In the genomic region with DNA sequence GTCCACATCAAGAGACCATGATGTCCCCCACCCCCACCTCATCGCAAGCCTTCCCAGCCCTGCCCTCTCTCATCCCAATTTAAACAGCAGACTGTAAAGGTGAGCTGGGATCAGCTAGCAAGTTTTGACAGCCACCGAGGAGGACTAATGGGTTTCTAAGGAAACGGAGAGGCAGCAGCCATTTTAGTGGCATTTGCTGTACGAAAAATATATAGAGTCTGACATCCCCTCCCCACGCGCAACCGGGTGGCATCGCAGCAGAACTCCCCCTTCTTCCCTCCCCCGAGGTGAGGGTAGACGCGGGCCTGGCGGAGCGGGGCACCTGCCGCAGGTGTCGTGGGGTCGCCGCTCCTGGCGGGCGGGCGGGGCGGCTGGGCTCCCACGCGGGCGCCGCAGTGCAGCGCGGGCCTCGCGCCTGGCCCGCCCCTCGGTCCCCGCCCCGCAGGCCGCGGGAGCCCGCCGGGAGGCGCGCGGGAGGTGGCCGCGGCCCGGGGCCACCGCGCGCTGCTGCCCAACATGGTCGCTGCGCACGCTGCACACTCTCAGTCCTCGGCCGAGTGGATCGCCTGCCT, we compare ENCODE assay signal across 8 mouse cellular contexts. TPM values are rescaled to one million over a fixed set of nuclear protein-coding genes. Genes with fewer than 3 reads are reported as not detected.
DNase-seq lines count a peak whose midpoint lies in the region; ATAC-seq and TF ChIP-seq lines count a peak whose summit lies in the region.

A gene (plus strand): TSS at position 470 of the 572 bp plus-strand sequence.

- H3K4me3 ChIP-seq in lung, adult 2 months (replicated peaks; ENCODE audit: extremely low read depth, low read depth, low read length): peak within 1 kb of the TSS; percentile 51
- H3K4me3 ChIP-seq in embryonic facial prominence, embryonic 13.5 days: peak within 1 kb of the TSS; percentile 67
- H3K4me3 ChIP-seq in limb, embryonic 15.5 days: peak within 1 kb of the TSS; percentile 58
- peak within 1 kb of the TSS; percentile 58 for H3K4me3 ChIP-seq in stomach, embryonic 15.5 days (replicated peaks)

- peaks cover 51% of the 10 kb centered on the region for H3K27me3 ChIP-seq in embryonic facial prominence, embryonic 13.5 days
- H3K27me3 ChIP-seq in limb, embryonic 15.5 days: peaks cover 14% of the 10 kb centered on the region; the same call in 1 of the 2 replicates
- no peaks in the 10 kb centered on the region for H3K27me3 ChIP-seq in stomach, embryonic 15.5 days (replicated peaks)

- H3K36me3 ChIP-seq in embryonic facial prominence, embryonic 13.5 days: no peaks in the 10 kb centered on the region
- H3K36me3 ChIP-seq in limb, embryonic 15.5 days: no peaks in the 10 kb centered on the region
- no peaks in the 10 kb centered on the region for H3K36me3 ChIP-seq in stomach, embryonic 15.5 days

- H3K4me2 ChIP-seq in embryonic facial prominence, embryonic 13.5 days: peak within 1 kb of the TSS; percentile 100
- H3K4me2 ChIP-seq in limb, embryonic 15.5 days: peak within 1 kb of the TSS; percentile 97
- peak within 1 kb of the TSS; percentile 99 for H3K4me2 ChIP-seq in stomach, embryonic 15.5 days

- H3K27ac ChIP-seq in embryonic facial prominence, embryonic 13.5 days: no peak within 1 kb of the TSS
- no peak within 1 kb of the TSS for H3K27ac ChIP-seq in limb, embryonic 15.5 days
- no peak within 1 kb of the TSS for H3K27ac ChIP-seq in stomach, embryonic 15.5 days

- no peak for TF ChIP-seq POLR2A in lung, adult 2 months (IDR thresholded peaks at IDR 0.05; ENCODE audit: borderline replicate concordance, extremely low read depth, low read depth, low read length)

- ATAC-seq in embryonic facial prominence, embryonic 13.5 days (ENCODE audit: insufficient number of reproducible peaks, insufficient read depth, low FRiP score, low TSS enrichment, low read depth): 0 out of 2 replicates have a peak, but pooled peaks have one; percentile 32
- no peak for ATAC-seq in limb, embryonic 15.5 days (ENCODE audit: insufficient number of reproducible peaks, low FRiP score, low TSS enrichment, low read depth)
- peak; percentile 47 for ATAC-seq in stomach, embryonic 15.5 days (ENCODE audit: insufficient read depth, low FRiP score, low read depth)

- H3K9me3 ChIP-seq in embryonic facial prominence, embryonic 13.5 days: no peaks in the 10 kb centered on the region
- H3K9me3 ChIP-seq in limb, embryonic 15.5 days: no peaks in the 10 kb centered on the region
- H3K9me3 ChIP-seq in stomach, embryonic 15.5 days: no peaks in the 10 kb centered on the region

- no peak for DNase-seq in lung, adult 2 months
- no peak for DNase-seq in lung, postnatal 25 days (ENCODE audit: low spot score)
- DNase-seq in adrenal gland, postnatal 36 days: peak; percentile 41 to 72
- DNase-seq in heart, postnatal 4 days: peak; percentile 25
- no peak for DNase-seq in urinary bladder, postnatal 36 days (ENCODE audit: low spot score in 2 of 2)

- H3K4me1 ChIP-seq in lung, adult 2 months (ENCODE audit: control insufficient read depth, insufficient read depth, low read length): 0 out of 2 replicates have a peak, but pooled peaks cover 4% of the 10 kb centered on the region
- H3K4me1 ChIP-seq in embryonic facial prominence, embryonic 13.5 days: peaks cover 10% of the 10 kb centered on the region; the same call in 1 of the 2 replicates
- peaks cover 10% of the 10 kb centered on the region; the same call in 1 of the 2 replicates for H3K4me1 ChIP-seq in limb, embryonic 15.5 days
- no peaks in the 10 kb centered on the region for H3K4me1 ChIP-seq in stomach, embryonic 15.5 days

- peak within 1 kb of the TSS; percentile 71 for H3K9ac ChIP-seq in embryonic facial prominence, embryonic 13.5 days
- H3K9ac ChIP-seq in limb, embryonic 15.5 days: peak within 1 kb of the TSS; percentile 42
- H3K9ac ChIP-seq in stomach, embryonic 15.5 days: peak within 1 kb of the TSS; percentile 12; the same call in 1 of the 2 replicates

- WGBS in lung, adult 2 months: 1% methylated on average over 48 of the region's 52 CpGs
- WGBS in embryonic facial prominence, embryonic 13.5 days: under 1% methylated on average over 52 of the region's 52 CpGs
- under 1% methylated on average over 23 of the region's 52 CpGs for WGBS in limb, embryonic 15.5 days
- under 1% methylated on average over 49 of the region's 52 CpGs for WGBS in stomach, embryonic 15.5 days

- TF ChIP-seq CTCF in lung, adult 2 months (IDR thresholded peaks at IDR 0.05; ENCODE audit: insufficient read depth, low read length): no peak

RNA-seq across cellular contexts. Expression of the gene that starts here (rescaled TPM):
- 6.4 and 11.4 TPM in 2 replicates for polyA plus RNA-seq in lung, adult 2 months (2012; rRNA removed)
- total RNA-seq in adrenal gland, postnatal 36 days (2021): 100 to 1,000 TPM; 131 to 359 TPM
- 3.0 and 3.4 TPM in 2 replicates for polyA plus RNA-seq in embryonic facial prominence, embryonic 13.5 days (2015; fragmentation: Nextera tagmentation; extraction: Ambion mirVana)
- total RNA-seq in heart, postnatal 4 days (2021): 10 to 100 TPM; 11.1 to 13.6 TPM
- polyA plus RNA-seq in limb, embryonic 15.5 days (2015; fragmentation: Nextera tagmentation; extraction: Ambion mirVana): 4.6 and 4.7 TPM in 2 replicates
- 4.3 and 4.8 TPM in 2 replicates for polyA plus RNA-seq in stomach, embryonic 15.5 days (2015; fragmentation: Nextera tagmentation; extraction: Ambion mirVana)

Comparison
In these comparisons a context has a peak if more than half of its experiments do, and no peak if none do; other contexts are left out.
1. RNA of the gene that starts here (total RNA-seq): 131 to 359 TPM in adrenal gland, postnatal 36 days; 11.1 to 13.6 TPM in heart, postnatal 4 days; every median in the first group is over 4 times any median in the second.
2. DNase-seq: peak in adrenal gland, postnatal 36 days (2 of 2) and heart, postnatal 4 days (single experiment); none in lung, adult 2 months (single experiment), lung, postnatal 25 days (single experiment) and urinary bladder, postnatal 36 days (0 of 2).
3. H3K9ac ChIP-seq: peak in every context shown above with its lines; median percentile 71 in embryonic facial prominence, embryonic 13.5 days; 42 in limb, embryonic 15.5 days; 12 in stomach, embryonic 15.5 days.
4. Peak in every context shown above with its lines, with median percentiles within 50 percentile points of each other: H3K4me3 ChIP-seq and H3K4me2 ChIP-seq.